Mouse (Mus musculus) kidney, postnatal 0 days (tissue): ENCODE results near the gene Cfi. TPM values are rescaled to one million over a fixed set of nuclear protein-coding genes. Genes with fewer than 3 reads are reported as not detected.

Experiments
- ATAC-seq: fragments of 200-750 bp; cut with Nextera tagmentation; replicated peaks from 2 replicates; pipeline ENCODE4 v1.8.0; 2017; ENCODE audit warnings: low read depth, moderate number of reproducible peaks, moderate TSS enrichment, moderate library complexity; ENCODE audit not compliant: low FRiP score
- DNase-seq: peaks from one replicate; pipeline ENCODE4 v3.0.0-alpha.2; 2016; ENCODE audit warnings: low spot score
- H3K27ac ChIP-seq: fragments of 300-500 bp; sonication (generic); 2 replicates; pipeline ENCODE4 v1.5.1; 2014; ENCODE audit warnings: mild to moderate bottlenecking
- H3K27me3 ChIP-seq: fragments of 300-500 bp; sonication (generic); 2 replicates; pipeline ENCODE4 v1.6.1; 2014; ENCODE audit warnings: low read length, mixed read lengths; ENCODE audit not compliant: insufficient read depth
- H3K36me3 ChIP-seq: fragments of 300-500 bp; sonication (generic); 2 replicates; pipeline ENCODE4 v1.6.1; 2014; ENCODE audit warnings: low read length, mixed read lengths; ENCODE audit not compliant: insufficient read depth
- H3K4me1 ChIP-seq: fragments of 300-500 bp; sonication (generic); replicated peaks from 2 replicates; pipeline ENCODE4 v1.6.1; 2014; ENCODE audit warnings: antibody characterized with exemption, low read length, mixed read lengths; ENCODE audit not compliant: insufficient read depth
- H3K4me2 ChIP-seq: fragments of 300-500 bp; sonication (generic); 2 replicates; pipeline ENCODE4 v1.6.1; 2014; ENCODE audit warnings: mild to moderate bottlenecking, low read length, moderate library complexity, mixed read lengths
- H3K4me3 ChIP-seq: fragments of 300-500 bp; sonication (generic); replicated peaks from 2 replicates; pipeline ENCODE4 v1.5.1; 2014; ENCODE audit warnings: low read depth, low read length
- H3K9ac ChIP-seq: fragments of 300-500 bp; sonication (generic); 2 replicates; pipeline ENCODE4 v1.6.1; 2014; ENCODE audit warnings: low read depth, low read length
- H3K9me3 ChIP-seq: fragments of 300-500 bp; sonication (generic); replicated peaks from 2 replicates; pipeline ENCODE4 v1.6.1; 2016; ENCODE audit warnings: low read length, inconsistent platforms, mixed read lengths
- CTCF ChIP-seq: IDR thresholded peaks from 2 replicates; pipeline ENCODE4 v1.5.1; 2016; ENCODE audit warnings: antibody characterized with exemption, low read depth, mild to moderate bottlenecking, moderate library complexity
- WGBS: fragments of 180-500 bp; shearing (Covaris S2); extraction: QIAGEN DNeasy Blood & Tissue Kit; methylation state at CpG from one replicate; pipeline ENCODE4 v1.1.7; 2014; 5-methylcytosine and 5-hydroxymethylcytosine counted together
- polyA plus RNA-seq: library from polyadenylated mRNA; unstranded; fragments of >200 nt; fragmentation: Nextera tagmentation; extraction: Ambion mirVana; gene quantifications from 2 replicates; pipeline ENCODE4 v1.2.1, GENCODE M21; 2015

Gene Cfi
- polyA plus RNA-seq, 1 experiment from 2014 or later, result 27.3 TPM

GRCm38 (mm10) chr3:129821736-129822135 lies 13.9 kb upstream of the Cfi start:
- no peaks in the 10 kb centered on the region for H3K27me3 ChIP-seq
- no peak overlapping the region for H3K9ac ChIP-seq
- no peak overlapping the region for H3K27ac ChIP-seq
- H3K4me1 ChIP-seq, result no peaks in the 10 kb centered on the region
- no peak for TF ChIP-seq CTCF
- DNase-seq, result no peak
- no peak for ATAC-seq
- 68% methylated on average over 8 of the region's 8 CpGs for WGBS
- H3K4me2 ChIP-seq, result no peak overlapping the region
- peaks cover 16% of the 10 kb centered on the region; the same call in 1 of the 2 replicates for H3K36me3 ChIP-seq
- no peaks in the 10 kb centered on the region for H3K9me3 ChIP-seq
- no peak overlapping the region for H3K4me3 ChIP-seq

GRCm38 (mm10) chr3:129822206-129822775 lies 13.4 kb upstream of the Cfi start, which contains the start of gene Rrh:
Gene Rrh (minus strand): TSS chr3:129822587.
- no peak for ATAC-seq
- WGBS, result 93% methylated on average over 11 of the region's 11 CpGs
- no peak for TF ChIP-seq CTCF
- Histone ChIP-seq H3K4me3 (no peak within 1 kb of the TSS), H3K9ac (no peak within 1 kb of the TSS), H3K27ac (no peak within 1 kb of the TSS), H3K27me3 (no peaks in the 10 kb centered on the region), H3K9me3 (no peaks in the 10 kb centered on the region), H3K4me2 (no peak within 1 kb of the TSS), H3K36me3 (peaks cover 16% of the 10 kb centered on the region; the same call in 1 of the 2 replicates), H3K4me1 (no peaks in the 10 kb centered on the region)
- DNase-seq, result no peak

GRCm38 (mm10) chr3:129823293-129823692 lies 12.4 kb upstream of the Cfi start:
- Histone ChIP-seq H3K27me3 (no peaks in the 10 kb centered on the region), H3K27ac (no peak overlapping the region), H3K9ac (no peak overlapping the region), H3K9me3 (no peaks in the 10 kb centered on the region), H3K36me3 (peaks cover 16% of the 10 kb centered on the region; the same call in 1 of the 2 replicates), H3K4me2 (no peak overlapping the region), H3K4me3 (no peak overlapping the region), H3K4me1 (no peaks in the 10 kb centered on the region)
- WGBS, result 57% methylated on average over 5 of the region's 5 CpGs
- DNase-seq (peak; percentile 86), ATAC-seq (0 out of 2 replicates have a peak, but pooled peaks have one; percentile 50)
- TF ChIP-seq CTCF, result peak; percentile 84

GRCm38 (mm10) chr3:129824146-129824545 lies 11.5 kb upstream of the Cfi start:
- no peak overlapping the region for H3K27ac ChIP-seq
- no peaks in the 10 kb centered on the region for H3K9me3 ChIP-seq
- peaks cover 16% of the 10 kb centered on the region; the same call in 1 of the 2 replicates for H3K36me3 ChIP-seq
- H3K4me2 ChIP-seq, result no peak overlapping the region
- no peak for DNase-seq
- no peak for TF ChIP-seq CTCF
- H3K4me1 ChIP-seq, result no peaks in the 10 kb centered on the region
- WGBS, result 94% methylated on average over 4 of the region's 4 CpGs
- H3K4me3 ChIP-seq, result no peak overlapping the region
- no peak for ATAC-seq
- H3K27me3 ChIP-seq, result no peaks in the 10 kb centered on the region
- H3K9ac ChIP-seq, result no peak overlapping the region

GRCm38 (mm10) chr3:129824891-129825290 lies 10.8 kb upstream of the Cfi start:
- DNase-seq (no peak), ATAC-seq (no peak)
- Histone ChIP-seq H3K4me3 (no peak overlapping the region), H3K9me3 (no peaks in the 10 kb centered on the region), H3K36me3 (peaks cover 16% of the 10 kb centered on the region; the same call in 1 of the 2 replicates), H3K27ac (no peak overlapping the region), H3K4me2 (no peak overlapping the region), H3K4me1 (peaks cover 7% of the 10 kb centered on the region; the same call in 1 of the 2 replicates), H3K27me3 (no peaks in the 10 kb centered on the region), H3K9ac (no peak overlapping the region)
- 90% methylated on average over 10 of the region's 10 CpGs for WGBS
- TF ChIP-seq CTCF, result no peak

GRCm38 (mm10) chr3:129826691-129827090 lies 9.0 kb upstream of the Cfi start:
- DNase-seq (no peak), ATAC-seq (no peak)
- Histone ChIP-seq H3K4me2 (no peak overlapping the region), H3K9ac (no peak overlapping the region), H3K9me3 (no peaks in the 10 kb centered on the region), H3K4me3 (no peak overlapping the region), H3K36me3 (peaks cover 16% of the 10 kb centered on the region; the same call in 1 of the 2 replicates), H3K27me3 (no peaks in the 10 kb centered on the region), H3K4me1 (peaks cover 7% of the 10 kb centered on the region; the same call in 1 of the 2 replicates), H3K27ac (no peak overlapping the region)
- no peak for TF ChIP-seq CTCF
- WGBS, result 87% methylated on average over 10 of the region's 10 CpGs
